Mouse (Mus musculus) adrenal gland, postnatal 0 days (tissue): ENCODE measurements around the gene Xkrx. TPM values are rescaled to one million over a fixed set of nuclear protein-coding genes. Genes with fewer than 3 reads are reported as not detected.

Source experiments
- polyA plus RNA-seq: library from polyadenylated mRNA; unstranded; fragments of >200 nt; fragmentation: Nextera tagmentation; extraction: Ambion mirVana; gene quantifications from 2 replicates; pipeline ENCODE4 v1.2.1, GENCODE M21; 2015

Gene Xkrx
- 0.25 and 0.40 TPM in 2 replicates for polyA plus RNA-seq

GRCm38 (mm10) chrX:134162043-134162720, at the start of gene Xkrx:
Gene Xkrx (minus strand): TSS chrX:134162076.

GRCm38 (mm10) chrX:134187201-134187600, 25.3 kb upstream of the Xkrx start, which contains the start of gene Arl13a:
Gene Arl13a (plus strand): TSS chrX:134187501.

Other genes with a start within 250 kb of the Xkrx start
- gene Sytl4, start 180.3 kb downstream of the Xkrx start, polyA plus RNA-seq, result 21.8 and 42.2 TPM in 2 replicates
- gene Cstf2, start 102.9 kb downstream of the Xkrx start, polyA plus RNA-seq, result 16.1 and 16.9 TPM in 2 replicates
- not detected in 2 replicates for gene Arl13a, start 25.4 kb upstream of the Xkrx start, polyA plus RNA-seq
- gene Nox1, start 59.9 kb upstream of the Xkrx start, polyA plus RNA-seq, result 0.19 TPM in 1 of 2 replicates, not detected in the other
- 21.6 and 24.2 TPM in 2 replicates for gene Trmt2b, start 114.9 kb upstream of the Xkrx start, polyA plus RNA-seq
- 86.1 and 189 TPM in 2 replicates for gene Tmem35a, start 133.1 kb upstream of the Xkrx start, polyA plus RNA-seq
- 8.7 and 12.6 TPM in 2 replicates for gene Cenpi, start 146.0 kb upstream of the Xkrx start, polyA plus RNA-seq
- 0.21 and 0.58 TPM in 2 replicates for gene Drp2, start 242.5 kb upstream of the Xkrx start, polyA plus RNA-seq